ENCODE assay signal across 1 mouse cellular context in the genomic region with DNA sequence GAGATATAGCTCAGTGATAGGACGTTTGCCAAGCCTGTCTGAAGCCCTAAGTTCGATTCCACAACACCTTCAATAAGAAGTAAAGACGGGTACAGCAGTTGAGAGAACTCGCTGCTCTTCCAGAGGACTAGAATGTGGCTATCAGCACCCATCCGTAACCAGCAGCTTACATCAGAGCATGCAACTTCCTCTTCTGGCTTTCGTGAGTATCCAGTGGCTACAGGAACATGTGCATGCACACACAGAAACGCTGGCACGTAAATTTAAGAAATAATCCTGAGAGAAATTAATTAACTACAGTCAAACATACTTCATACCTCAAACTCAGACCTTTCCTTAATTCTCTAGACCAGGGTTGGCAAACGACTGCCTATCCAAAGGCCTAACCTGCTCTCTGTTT.
TF ChIP-seq lines count a peak whose summit lies in the region.

No protein-coding gene starts in this region.

TF ChIP-seq in MEL, 35 proteins besides CTCF, POLR2A, EP300 and RAD21 (continued from another document):
- no peak for TF ChIP-seq JUND (IDR thresholded peaks at IDR 0.05; ENCODE audit: low read depth, low read length)
- no peak for TF ChIP-seq MEF2A (IDR thresholded peaks at IDR 0.05; ENCODE audit: extremely low read depth, insufficient replicate concordance, low read depth, low read length, poor library complexity, severe bottlenecking)
- no peak for TF ChIP-seq UBTF (IDR thresholded peaks at IDR 0.05; ENCODE audit: borderline replicate concordance, insufficient read depth, low read depth, low read length)
- TF ChIP-seq MAFK (IDR thresholded peaks at IDR 0.05; ENCODE audit: borderline replicate concordance, low read depth, low read length), result no peak
- no peak for TF ChIP-seq ELF1 (IDR thresholded peaks at IDR 0.05; ENCODE audit: low read depth, low read length)
- TF ChIP-seq ZKSCAN1 (IDR thresholded peaks at IDR 0.05; ENCODE audit: low read depth, low read length), result no peak
- peak; percentile 35; the same call in 1 of the 2 replicates for TF ChIP-seq GATA1 (IDR thresholded peaks at IDR 0.05; ENCODE audit: low read depth, low read length)
- TF ChIP-seq ZMIZ1 (IDR thresholded peaks at IDR 0.05; ENCODE audit: low read depth, low read length), result no peak
- peak; percentile 89 for TF ChIP-seq MAX (IDR thresholded peaks at IDR 0.05; ENCODE audit: low read length)
- no peak for TF ChIP-seq RCOR1 (IDR thresholded peaks at IDR 0.05; ENCODE audit: low read depth, low read length)
- no peak for TF ChIP-seq CHD1 (IDR thresholded peaks at IDR 0.05; ENCODE audit: low read depth, low read length)
TF ChIP-seq in MEL: peak in this region for 8.
